Mouse (Mus musculus) right cerebral cortex, postnatal 4 days (tissue): ENCODE results near the gene Stoml3.

ENCODE experiments used
- DNase-seq: peaks from one replicate; pipeline ENCODE4 v3.0.0-alpha.2; 2022

The Stoml3 gene

DNA sequence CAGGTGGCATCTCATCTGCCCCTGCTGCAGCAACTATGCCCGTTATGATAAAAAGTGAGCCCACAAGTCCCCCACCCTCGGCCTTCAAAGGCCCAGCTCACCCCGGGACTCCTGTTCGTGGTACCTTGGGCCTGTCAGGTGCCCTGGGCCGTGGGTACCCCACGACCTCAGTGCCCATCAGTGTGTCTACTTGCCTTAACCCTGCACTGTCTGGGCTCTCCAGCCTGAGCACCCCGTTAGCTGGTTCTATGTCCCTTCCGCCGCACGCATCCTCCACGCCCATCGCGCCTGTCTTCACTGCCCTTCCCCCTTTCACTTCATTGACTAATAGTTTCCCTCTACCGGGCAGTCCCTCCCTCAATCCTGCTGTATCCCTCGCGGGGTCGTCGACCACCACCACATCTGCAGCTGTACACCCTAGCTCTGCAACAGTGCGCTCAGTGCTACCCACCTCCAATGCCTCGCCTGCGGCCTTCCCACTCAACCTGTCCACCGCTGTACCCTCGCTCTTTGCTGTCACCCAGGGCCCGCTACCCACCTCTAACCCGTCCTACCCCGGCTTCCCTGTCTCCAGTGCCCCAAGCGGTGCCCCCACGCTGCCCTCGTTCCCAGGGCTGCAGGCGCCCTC, 9.9 kb upstream of the Stoml3 start:
- no peak for DNase-seq

DNA sequence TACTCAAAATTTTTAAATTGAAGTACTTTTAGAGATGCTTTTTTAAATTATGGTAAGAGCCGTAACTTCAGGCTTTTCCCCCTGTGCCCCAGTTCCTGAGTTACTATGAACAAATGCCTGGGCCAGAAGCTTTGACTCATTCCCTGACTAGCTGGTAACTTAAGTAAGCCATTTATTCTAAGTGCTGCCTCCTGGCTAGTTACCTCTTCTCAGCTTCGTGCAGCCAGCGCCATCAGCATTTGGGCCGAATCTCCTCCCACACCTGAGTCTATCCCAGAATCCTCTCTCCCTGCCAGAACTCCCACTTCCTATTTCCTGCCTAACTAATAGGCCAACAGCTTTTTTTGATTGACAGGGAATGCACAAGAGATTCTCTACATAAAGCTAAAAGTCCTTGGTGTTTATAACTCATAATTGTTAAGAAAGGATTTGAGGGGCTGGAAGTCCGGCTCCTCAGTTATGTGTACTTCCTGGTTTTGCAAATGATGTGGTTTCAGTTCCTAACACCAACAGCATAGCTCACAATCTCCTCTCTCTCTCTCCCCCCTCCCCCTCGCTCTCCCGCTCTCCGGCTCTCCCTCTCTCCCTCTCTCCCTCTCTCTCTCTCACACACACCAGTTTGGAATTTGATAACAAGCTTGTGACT, 4.9 kb upstream of the Stoml3 start:
- DNase-seq = no peak

DNA sequence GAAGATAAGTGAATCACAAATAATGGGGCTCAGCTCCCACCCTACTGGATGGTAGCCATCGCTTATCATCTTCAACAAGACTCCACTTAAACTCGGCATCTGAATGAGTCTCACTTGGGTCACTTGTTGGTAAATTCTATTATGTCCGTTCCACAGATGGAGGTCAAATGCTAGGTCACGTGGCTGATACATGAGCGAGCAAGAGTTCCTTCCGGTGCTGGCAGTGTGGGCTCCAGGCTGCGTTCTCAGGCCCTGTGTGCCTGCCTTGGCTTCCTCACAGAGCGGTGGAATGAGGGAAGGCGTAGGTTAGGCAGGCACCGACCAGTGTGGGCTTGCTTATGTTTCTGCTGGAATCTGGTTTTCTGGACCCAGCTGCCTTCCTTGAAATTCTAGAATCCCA, 1.9 kb upstream of the Stoml3 start:
- no peak for DNase-seq

DNA sequence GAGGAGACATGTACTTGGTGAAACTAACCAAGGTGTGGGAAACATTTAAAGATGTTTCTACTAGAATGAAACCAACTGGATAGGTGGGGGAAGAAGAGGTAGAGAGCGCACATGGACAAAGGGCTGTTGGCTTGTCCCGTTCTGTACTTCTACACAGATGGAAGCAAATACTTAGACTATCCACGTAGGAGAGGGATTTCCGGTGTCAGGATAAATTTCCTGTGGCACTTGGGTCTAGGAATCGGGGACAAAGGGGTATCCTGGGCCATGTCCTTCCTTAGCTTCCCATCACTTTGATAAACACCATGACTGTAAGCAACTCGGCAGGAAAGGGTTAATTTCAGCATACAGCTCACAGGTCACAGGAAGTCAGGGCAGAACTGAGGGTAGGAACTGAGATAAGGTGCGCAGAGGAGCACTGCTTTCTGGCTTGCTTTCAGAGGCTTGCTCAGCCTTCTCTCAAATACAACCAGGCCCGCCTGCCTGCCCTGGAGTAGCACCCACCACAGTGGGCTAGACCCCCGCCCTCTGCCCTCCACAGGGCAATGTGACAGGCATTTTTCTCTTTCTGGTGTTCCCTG, 1.4 kb upstream of the Stoml3 start:
- no peak for DNase-seq

DNA sequence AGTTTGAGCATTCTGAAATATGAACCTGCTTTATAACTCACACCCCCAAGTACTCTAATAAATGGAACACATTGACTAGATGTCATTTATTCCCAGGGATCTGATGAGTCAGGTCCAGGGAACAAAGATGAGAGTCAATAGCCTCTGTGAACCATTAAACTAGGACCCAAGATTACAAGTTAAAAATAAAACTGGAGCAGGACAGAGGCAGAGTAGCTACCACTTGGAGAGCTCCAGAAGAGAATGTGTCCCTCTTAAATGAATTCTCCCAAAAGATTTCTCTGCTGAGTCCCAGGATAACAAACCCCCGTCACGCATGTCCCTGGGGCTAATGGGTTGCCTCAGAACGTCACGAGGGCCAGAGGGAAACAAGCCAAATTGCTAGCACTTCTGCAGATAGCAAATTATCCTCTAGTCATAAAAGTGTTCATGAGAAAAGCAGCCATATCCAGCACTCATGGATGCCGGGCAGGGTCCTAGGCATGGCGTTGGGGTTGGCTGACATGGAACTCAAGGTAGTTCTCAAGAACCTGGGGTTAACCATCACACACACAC, 10.0 kb downstream of the Stoml3 start:
- DNase-seq = no peak

DNA sequence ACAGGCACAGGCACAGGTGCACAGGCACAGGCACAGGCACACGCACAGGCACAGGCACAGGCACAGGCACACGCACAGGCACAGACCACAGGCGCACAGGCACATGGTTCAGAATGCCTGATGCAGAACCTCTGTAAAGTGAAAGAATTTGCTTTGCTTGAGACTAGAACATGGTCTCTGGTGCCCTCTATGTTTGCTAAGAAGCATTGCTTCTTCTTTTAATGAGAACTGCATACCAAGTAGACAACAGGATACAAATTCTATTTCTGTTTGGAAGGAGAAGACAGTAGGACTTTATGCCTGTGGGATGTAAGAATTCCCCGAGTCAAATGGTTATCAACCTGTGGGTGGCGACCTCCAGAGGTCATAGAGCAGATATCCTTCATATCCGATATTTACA, 14.0 kb downstream of the Stoml3 start:
- no peak for DNase-seq

DNA sequence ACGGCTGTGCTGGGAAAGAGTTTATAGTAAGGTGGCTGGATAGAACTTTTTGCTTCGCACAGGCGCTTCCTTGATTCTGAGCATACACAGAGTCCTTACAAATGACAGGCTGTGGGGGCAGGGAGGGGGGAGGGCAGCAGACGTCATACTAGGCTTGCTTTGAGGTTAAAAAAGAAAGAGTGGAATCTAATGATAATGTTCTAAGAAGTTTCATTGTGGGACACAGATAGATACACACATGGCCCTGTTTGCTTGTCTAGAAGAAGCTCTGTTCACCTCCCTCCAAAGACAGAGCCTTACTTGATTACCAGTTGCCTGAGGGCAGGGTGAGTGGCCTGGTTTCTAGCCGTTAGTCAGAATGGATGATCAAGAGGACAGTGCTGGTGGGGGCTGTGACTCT, 24.6 kb downstream of the Stoml3 start:
- no peak for DNase-seq

DNA sequence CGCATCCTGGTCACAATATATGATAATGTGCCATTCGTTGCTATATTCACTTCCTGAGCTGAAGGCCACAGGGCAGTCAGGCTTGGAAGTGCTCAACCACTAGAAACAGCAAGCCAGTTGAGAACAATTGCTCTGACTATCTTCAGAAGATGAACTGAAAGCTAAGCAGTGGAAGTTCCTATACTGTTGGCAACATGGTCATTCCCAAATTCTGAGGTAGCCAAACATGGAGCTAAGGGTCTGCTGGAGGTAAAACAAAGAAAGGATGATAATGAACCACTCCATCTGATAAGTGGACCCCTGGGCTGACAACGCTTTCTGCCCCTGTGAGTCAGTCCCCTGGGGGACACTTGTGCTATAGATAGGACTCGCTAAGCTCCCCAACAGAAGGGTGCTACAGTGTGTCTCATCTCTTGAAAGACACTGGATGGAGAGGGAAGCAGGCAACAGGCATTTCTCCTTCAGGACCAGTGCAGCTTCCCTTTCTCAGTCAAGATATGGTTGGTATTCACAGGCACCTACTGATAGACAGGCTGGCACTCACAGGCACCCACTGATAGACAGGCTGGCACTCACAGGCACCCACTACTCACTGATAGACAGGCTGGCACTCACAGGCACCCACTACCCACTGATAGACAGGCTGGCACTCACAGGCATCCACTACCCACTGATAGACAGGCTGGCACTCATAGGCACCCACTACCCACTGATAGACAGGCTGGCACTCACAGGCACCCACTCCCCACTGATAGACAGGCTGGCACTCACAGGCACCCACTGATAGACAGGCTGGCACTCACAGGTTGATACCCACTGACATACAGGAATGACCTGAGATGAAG, 26.0 kb downstream of the Stoml3 start:
- DNase-seq = no peak

DNA sequence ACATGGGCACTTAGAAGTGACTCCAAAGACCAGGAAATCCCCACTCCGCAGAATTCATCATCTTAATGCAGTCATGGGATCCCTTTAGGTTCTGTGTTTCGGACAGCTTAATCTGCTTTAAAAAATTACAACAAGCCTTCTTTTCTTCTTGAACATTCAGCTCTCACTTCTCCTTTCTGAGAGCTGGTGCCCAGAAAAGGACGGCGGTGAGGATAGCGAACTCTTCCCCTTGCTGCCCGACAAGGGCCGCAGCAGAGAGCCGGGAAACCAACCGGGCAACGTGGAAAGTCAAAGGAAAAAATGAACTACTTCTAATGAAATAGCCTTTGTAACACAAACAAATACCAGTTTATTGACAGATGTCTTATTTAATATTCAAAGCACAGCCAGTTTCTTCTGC, 34.3 kb downstream of the Stoml3 start:
- no peak for DNase-seq

DNA sequence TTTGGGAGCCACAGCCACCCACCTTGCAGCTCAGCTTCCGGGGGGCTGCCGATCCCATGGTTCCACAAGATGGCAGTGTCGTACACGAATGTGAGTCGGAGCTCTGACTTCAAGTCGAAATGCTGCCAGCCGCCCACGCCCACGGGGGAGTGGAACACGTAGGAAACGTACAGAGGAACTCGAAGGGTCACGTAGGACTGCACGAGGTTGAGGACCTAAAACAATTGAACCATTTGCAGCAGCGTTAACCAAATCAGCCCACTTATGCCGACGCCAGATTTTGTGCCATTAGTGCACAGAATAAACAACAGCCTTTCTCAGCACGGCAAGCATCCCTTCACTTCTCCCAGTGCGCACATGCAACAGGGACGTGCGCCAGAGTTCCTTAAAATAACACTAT, 37.3 kb downstream of the Stoml3 start:
- peak; percentile 94 for DNase-seq

DNA sequence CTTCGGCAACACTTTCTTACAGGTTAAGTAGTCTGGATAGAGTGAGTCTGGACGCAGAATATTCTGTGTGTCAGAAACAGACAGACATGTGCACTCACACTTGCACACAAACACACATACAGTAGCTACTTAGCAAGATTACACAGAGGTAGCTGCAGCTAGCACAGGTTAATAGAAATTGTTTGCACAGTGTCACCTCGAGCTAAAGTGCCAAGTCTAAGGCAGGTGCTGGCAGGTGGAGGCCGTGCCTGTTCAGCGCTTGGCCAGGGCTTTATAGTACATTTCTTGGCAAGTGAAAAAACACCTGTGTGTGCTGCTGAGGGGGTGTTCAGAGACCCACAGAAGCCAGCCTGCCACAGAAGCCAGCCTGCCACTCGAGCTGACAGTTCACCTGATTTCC, 41.9 kb downstream of the Stoml3 start:
- DNase-seq = no peak

DNA sequence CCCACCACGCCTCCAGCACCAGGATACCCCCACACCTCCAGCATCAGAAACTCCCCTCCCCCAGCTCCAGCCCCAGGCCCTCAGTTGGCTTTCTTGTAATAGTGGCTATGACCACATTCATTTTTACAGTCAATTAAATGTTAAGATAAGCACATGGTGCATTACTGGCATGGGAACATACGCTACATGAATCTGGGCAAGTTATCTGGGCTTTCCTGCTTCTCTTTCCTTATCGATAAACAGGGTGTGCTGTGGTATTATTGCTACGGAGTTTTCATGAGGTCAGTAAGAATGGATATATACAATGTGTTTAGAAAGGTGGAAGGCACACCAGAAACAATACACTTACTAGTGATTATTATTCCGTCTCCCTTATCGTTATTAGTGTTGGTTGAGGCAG, 43.6 kb downstream of the Stoml3 start:
- DNase-seq = no peak

DNA sequence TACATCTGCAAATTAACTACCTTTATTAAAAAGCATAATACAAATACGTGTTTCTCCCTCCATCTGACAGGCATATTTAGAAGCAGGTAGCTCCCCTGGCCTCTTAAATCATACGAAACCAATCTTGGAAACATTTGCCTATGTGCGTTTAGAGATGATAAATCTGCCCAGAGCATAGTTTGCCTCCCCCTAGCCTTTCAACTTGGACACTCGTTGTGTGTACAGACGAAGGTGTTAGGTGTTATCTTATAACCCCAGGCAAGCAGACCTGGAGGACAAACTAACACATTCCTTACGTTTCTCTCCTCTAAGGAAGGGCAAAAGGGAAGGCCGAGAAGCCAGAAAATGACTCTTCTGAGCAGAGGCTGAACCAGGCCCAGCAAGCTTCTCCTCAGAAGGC, 64.2 kb downstream of the Stoml3 start:
- DNase-seq = no peak

DNA sequence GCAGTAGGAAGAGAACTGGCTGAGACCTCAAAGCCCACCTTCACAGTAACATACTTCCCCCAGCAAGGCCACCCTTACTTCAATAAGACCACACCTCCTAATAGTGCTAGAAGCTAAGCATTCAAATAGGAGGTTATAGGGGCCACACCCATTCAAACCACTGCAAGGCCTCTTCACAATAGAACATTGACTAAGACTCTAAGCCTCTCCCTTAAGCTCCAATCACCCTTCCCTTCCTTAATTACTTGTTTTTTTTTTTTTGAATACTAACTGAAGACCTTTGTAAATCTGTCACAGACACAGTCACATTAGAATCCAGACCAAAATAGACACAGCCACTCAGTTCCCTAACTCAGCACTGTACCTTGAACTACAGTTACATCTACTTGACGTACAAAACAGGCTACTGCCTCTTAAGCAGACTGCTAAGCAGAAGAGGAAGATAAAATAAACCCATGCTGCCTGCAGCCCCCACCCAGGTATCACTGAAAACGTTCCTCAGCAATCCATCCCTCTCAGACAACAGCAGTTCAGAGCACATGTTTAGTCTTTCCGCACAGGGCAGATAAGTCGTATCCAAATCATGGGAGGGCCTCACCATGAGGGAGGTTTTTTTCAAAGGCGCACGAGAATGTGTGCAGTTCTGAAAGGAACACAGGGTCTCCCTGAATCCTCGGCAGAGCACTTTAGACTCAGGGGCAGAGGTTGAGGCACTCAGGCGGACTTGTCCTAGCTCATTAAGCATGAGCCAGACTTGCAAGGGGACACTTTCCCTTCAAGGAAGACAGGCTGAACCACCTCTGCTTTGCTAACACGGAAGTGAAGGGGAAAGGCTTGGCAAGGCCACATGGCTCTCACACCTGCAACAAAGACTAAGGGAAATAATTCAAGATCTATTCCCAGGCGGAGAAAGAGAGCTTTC, 66.8 kb downstream of the Stoml3 start:
- DNase-seq = no peak

DNA sequence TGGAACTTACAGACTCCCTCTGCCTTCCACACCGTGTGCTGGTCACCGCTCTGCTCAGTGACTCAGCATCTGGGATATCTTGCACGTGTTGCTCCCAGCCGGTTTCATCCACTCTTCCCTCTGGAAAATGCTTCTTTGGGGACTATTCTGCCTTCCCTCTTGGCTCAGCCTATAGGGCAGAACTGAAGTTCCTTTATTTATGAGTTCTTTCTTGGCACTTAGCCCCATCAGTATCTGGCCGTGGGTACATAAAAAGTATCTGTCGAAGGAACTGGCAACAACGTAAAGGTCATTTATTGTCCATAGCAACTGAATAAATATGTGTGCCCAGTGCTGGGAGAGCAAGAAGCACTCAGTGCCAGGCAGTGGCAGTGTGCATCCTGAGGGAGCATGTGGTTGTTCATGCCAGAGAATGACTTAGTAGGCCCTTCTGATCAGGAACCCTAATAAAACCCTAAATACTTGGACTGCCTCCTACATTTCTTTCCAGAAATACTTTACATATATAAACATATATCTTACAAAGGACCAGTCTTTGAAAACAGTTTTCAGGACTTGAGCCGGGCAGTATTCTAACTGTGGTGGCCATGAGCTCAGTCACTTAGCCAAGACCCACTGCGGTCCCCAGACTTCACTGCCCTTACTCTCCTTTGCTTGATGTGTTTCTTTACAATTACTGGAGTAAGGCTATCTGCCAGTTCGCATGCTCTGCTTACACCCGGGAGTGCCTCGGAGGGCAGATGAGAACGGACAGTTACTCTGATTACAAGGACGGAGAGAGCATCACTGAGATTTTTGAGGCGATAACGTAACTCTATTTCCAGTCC, 69.1 kb downstream of the Stoml3 start:
- no peak for DNase-seq
